Mouse (Mus musculus) thymus, adult 2 months (tissue): ENCODE measurements around the gene Itfg2. TPM values are rescaled to one million over a fixed set of nuclear protein-coding genes. Genes with fewer than 3 reads are reported as not detected.

ENCODE experiments used
- DNase-seq: peaks from one replicate; pipeline ENCODE4 v3.0.0; 2021
- H3K27ac ChIP-seq: fragments of 200-500 bp; 2 replicates; pipeline ENCODE4 v1.5.1; 2012; ENCODE audit warnings: low read length, control low read depth; ENCODE audit not compliant: control insufficient read depth, insufficient read depth
- H3K27me3 ChIP-seq: fragments of 200-500 bp; 2 replicates; pipeline ENCODE4 v1.6.1; 2012; ENCODE audit warnings: mild to moderate bottlenecking, low read length, moderate library complexity, mixed read lengths; ENCODE audit not compliant: control insufficient read depth, insufficient read depth
- H3K36me3 ChIP-seq: fragments of 200-500 bp; 2 replicates; pipeline ENCODE4 v1.6.1; 2012; ENCODE audit warnings: mild to moderate bottlenecking, low read length, moderate library complexity; ENCODE audit not compliant: control insufficient read depth, insufficient read depth
- H3K4me1 ChIP-seq: fragments of 200-500 bp; replicated peaks from 2 replicates; pipeline ENCODE4 v1.6.1; 2012; ENCODE audit warnings: low read length; ENCODE audit not compliant: control insufficient read depth, insufficient read depth
- H3K4me3 ChIP-seq: fragments of 200-500 bp; 2 replicates; pipeline ENCODE4 v1.5.1; 2012; ENCODE audit warnings: mild to moderate bottlenecking, low read length, control low read depth, moderate library complexity; ENCODE audit not compliant: control insufficient read depth, insufficient read depth
- CTCF ChIP-seq: fragments of 200-500 bp; IDR thresholded peaks from 2 replicates; pipeline ENCODE4 v1.5.1; 2012; ENCODE audit warnings: mild to moderate bottlenecking, control low read depth, low read length, moderate library complexity, borderline replicate concordance; ENCODE audit not compliant: control insufficient read depth, poor library complexity, insufficient read depth; ENCODE audit errors: extremely low read depth
- POLR2A ChIP-seq: fragments of 200-500 bp; IDR thresholded peaks from 2 replicates; pipeline ENCODE4 v1.6.1; 2012; ENCODE audit warnings: mild to moderate bottlenecking, low read length, control low read depth, moderate library complexity; ENCODE audit not compliant: control insufficient read depth, poor library complexity, insufficient read depth; ENCODE audit errors: extremely low read depth
- WGBS: fragments of 180-500 bp; shearing (Covaris S2); methylation state at CpG from one replicate; pipeline ENCODE4 v1.1.7; 2018; 5-methylcytosine and 5-hydroxymethylcytosine counted together
- polyA plus RNA-seq: library from polyadenylated mRNA; depleted of rRNA; stranded (reverse); fragments of >200 nt; gene quantifications from 2 replicates; pipeline ENCODE4 v1.2.3, GENCODE M21; 2012

The Itfg2 gene
- polyA plus RNA-seq, 1 experiment: 56.4 TPM

- Histone ChIP-seq H3K4me1 (no peaks in the 10 kb centered on the region), H3K36me3 (no peaks in the 10 kb centered on the region), H3K27ac (no peak within 1 kb of the TSS), H3K27me3 (no peaks in the 10 kb centered on the region), H3K4me3 (no peak within 1 kb of the TSS)
- DNase-seq: no peak
- 89% methylated on average over 3 of the region's 3 CpGs for WGBS
- TF ChIP-seq CTCF (no peak), POLR2A (no peak)
Measured at GRCm38 (mm10) chr6:128398996-128399395, 25.7 kb downstream of the Itfg2 start, which contains the start of gene Nrip2. Nrip2 (plus strand) TSS chr6:128399296.

- Histone ChIP-seq H3K4me3 (no peak overlapping the region), H3K4me1 (no peaks in the 10 kb centered on the region), H3K27me3 (no peaks in the 10 kb centered on the region), H3K27ac (no peak overlapping the region), H3K36me3 (no peaks in the 10 kb centered on the region)
- 91% methylated on average over 7 of the region's 7 CpGs for WGBS
- no peak for DNase-seq
- TF ChIP-seq POLR2A (no peak), CTCF (no peak)
Measured at GRCm38 (mm10) chr6:128397574-128398261, 27.0 kb downstream of the Itfg2 start.

GRCm38 (mm10) chr6:128390683-128391082, 34.0 kb downstream of the Itfg2 start:
- Histone ChIP-seq H3K4me3 (no peak overlapping the region), H3K36me3 (no peaks in the 10 kb centered on the region), H3K27me3 (no peaks in the 10 kb centered on the region), H3K27ac (no peak overlapping the region), H3K4me1 (no peaks in the 10 kb centered on the region)
- DNase-seq: no peak
- no peak for TF ChIP-seq POLR2A
- TF ChIP-seq CTCF: no peak
- WGBS: 21% methylated on average over 1 of the region's 1 CpGs

GRCm38 (mm10) chr6:128389185-128389584, 35.5 kb downstream of the Itfg2 start:
- WGBS: 90% methylated on average over 1 of the region's 1 CpGs
- H3K36me3 ChIP-seq: no peaks in the 10 kb centered on the region
- H3K4me3 ChIP-seq: no peak overlapping the region
- no peak for DNase-seq
- no peaks in the 10 kb centered on the region for H3K27me3 ChIP-seq
- H3K27ac ChIP-seq: no peak overlapping the region
- H3K4me1 ChIP-seq: no peaks in the 10 kb centered on the region
- TF ChIP-seq CTCF (no peak), POLR2A (no peak)

GRCm38 (mm10) chr6:128385026-128385425, 39.7 kb downstream of the Itfg2 start:
- Histone ChIP-seq H3K4me1 (no peaks in the 10 kb centered on the region), H3K27me3 (no peaks in the 10 kb centered on the region), H3K4me3 (no peak overlapping the region), H3K36me3 (no peaks in the 10 kb centered on the region), H3K27ac (no peak overlapping the region)
- 91% methylated on average over 1 of the region's 1 CpGs for WGBS
- TF ChIP-seq POLR2A (no peak), CTCF (no peak)
- DNase-seq: no peak

GRCm38 (mm10) chr6:128383752-128384151, 41.0 kb downstream of the Itfg2 start:
- Histone ChIP-seq H3K27ac (no peak overlapping the region), H3K27me3 (no peaks in the 10 kb centered on the region)
- DNase-seq: no peak

More at GRCm38 (mm10) chr6:128383752-128384151, 41.0 kb downstream of the Itfg2 start:
- H3K4me3 ChIP-seq: no peak overlapping the region
- WGBS: 31% methylated on average over 7 of the region's 7 CpGs
- no peaks in the 10 kb centered on the region for H3K36me3 ChIP-seq
- TF ChIP-seq POLR2A (no peak), CTCF (no peak)
- H3K4me1 ChIP-seq: 0 out of 2 replicates have a peak, but pooled peaks cover 3% of the 10 kb centered on the region
